Mouse (Mus musculus): ENCODE measurements around the gene Pebp1.

DNA sequence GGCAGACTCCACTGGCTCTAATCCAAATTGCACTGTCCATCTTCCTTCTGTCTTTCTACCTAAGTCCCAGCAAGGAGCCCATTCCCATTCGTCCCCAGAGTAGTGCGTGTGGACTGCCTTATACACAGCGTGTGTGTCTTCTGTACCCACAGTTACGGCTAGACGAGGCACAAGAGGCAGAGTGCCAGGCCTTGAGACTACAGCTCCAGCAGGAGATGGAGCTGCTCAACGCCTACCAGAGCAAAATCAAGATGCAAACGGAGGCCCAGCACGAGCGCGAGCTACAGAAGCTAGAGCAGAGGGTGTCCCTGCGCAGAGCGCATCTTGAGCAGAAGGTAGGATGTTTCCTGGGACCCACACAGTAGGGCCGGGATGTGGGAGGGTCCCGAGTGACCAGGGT is 15.5 kb downstream of the Pebp1 start:
- TF ChIP-seq CTCF (conservative IDR thresholded peaks at IDR 0.05; ENCODE audit: low read length) = no peak
- no peak for TF ChIP-seq NANOG (IDR thresholded peaks at IDR 0.05; ENCODE audit: borderline replicate concordance, low read length)
